Mouse (Mus musculus): Measurements from ENCODE around the gene Myt1l. TPM values are rescaled to one million over a fixed set of nuclear protein-coding genes. Genes with fewer than 3 reads are reported as not detected.

Myt1l gene
- total and polyA plus RNA-seq, 2 experiments from 2014 or later, result 0.34 TPM; not detected in 1

GRCm38 (mm10) chr12:29953999-29954398 is 425.8 kb downstream of the Myt1l start:
- Histone ChIP-seq H3K9ac (replicated peaks; ENCODE audit: low read depth, low read length) (no peak overlapping the region), H3K9me3 (replicated peaks; ENCODE audit: control insufficient read depth, low read length) (no peaks in the 10 kb centered on the region), H3K4me3 (ENCODE audit: low read depth, low read length) (no peak overlapping the region), H3K36me3 (replicated peaks; ENCODE audit: control insufficient read depth, insufficient read depth, low read length) (no peaks in the 10 kb centered on the region), H3K27me3 (ENCODE audit: control insufficient read depth, insufficient read depth, low read length) (no peaks in the 10 kb centered on the region), H3K27ac (ENCODE audit: low read depth) (peak overlapping the region; percentile 82), H3K4me2 (ENCODE audit: low read depth, low read length) (no peak overlapping the region), H3K4me1 (ENCODE audit: control insufficient read depth, insufficient read depth) (peaks cover 71% of the 10 kb centered on the region)
- TF ChIP-seq EP300 (IDR thresholded peaks at IDR 0.05; ENCODE audit: low read depth) (peak; percentile 75; the same call in 1 of the 2 replicates), CTCF (IDR thresholded peaks at IDR 0.05; ENCODE audit: low read depth) (no peak)
- DNase-seq (ENCODE audit: low spot score) (no peak), ATAC-seq (ENCODE audit: insufficient read depth, low read depth) (peak; percentile 30; the same call in 1 of the 2 replicates)
- 52% methylated on average over 11 of the region's 11 CpGs for WGBS

- H3K4me3 ChIP-seq (ENCODE audit: low read depth, low read length), result no peak overlapping the region
- TF ChIP-seq CTCF (IDR thresholded peaks at IDR 0.05; ENCODE audit: low read depth) (no peak), EP300 (IDR thresholded peaks at IDR 0.05; ENCODE audit: low read depth) (no peak)
- no peak overlapping the region for H3K4me2 ChIP-seq (ENCODE audit: low read depth, low read length)
- ATAC-seq (ENCODE audit: insufficient read depth, low read depth) (no peak), DNase-seq (ENCODE audit: low spot score) (no peak)
- peaks cover 70% of the 10 kb centered on the region for H3K4me1 ChIP-seq (ENCODE audit: control insufficient read depth, insufficient read depth)
- H3K9me3 ChIP-seq (replicated peaks; ENCODE audit: control insufficient read depth, low read length), result no peaks in the 10 kb centered on the region
- peak overlapping the region; percentile 82 for H3K27ac ChIP-seq (ENCODE audit: low read depth)
- no peak overlapping the region for H3K9ac ChIP-seq (replicated peaks; ENCODE audit: low read depth, low read length)
- no peaks in the 10 kb centered on the region for H3K36me3 ChIP-seq (replicated peaks; ENCODE audit: control insufficient read depth, insufficient read depth, low read length)
- no peaks in the 10 kb centered on the region for H3K27me3 ChIP-seq (ENCODE audit: control insufficient read depth, insufficient read depth, low read length)
- 74% methylated on average over 3 of the region's 3 CpGs for WGBS
Observed at GRCm38 (mm10) chr12:29954464-29954863, 426.3 kb downstream of the Myt1l start.

- no peak for ATAC-seq (ENCODE audit: insufficient read depth, low read depth)
Observed at GRCm38 (mm10) chr12:29956969-29957368, 428.8 kb downstream of the Myt1l start.

GRCm38 (mm10) chr12:29958637-29959036 is 430.5 kb downstream of the Myt1l start:
- no peak overlapping the region for H3K9ac ChIP-seq (replicated peaks; ENCODE audit: low read depth, low read length)
- no peak overlapping the region for H3K27ac ChIP-seq (ENCODE audit: low read depth)
- WGBS, result 67% methylated on average over 5 of the region's 5 CpGs
- no peak for ATAC-seq (ENCODE audit: insufficient read depth, low read depth)
- no peaks in the 10 kb centered on the region for H3K27me3 ChIP-seq (ENCODE audit: control insufficient read depth, insufficient read depth, low read length)
- no peak for TF ChIP-seq CTCF (IDR thresholded peaks at IDR 0.05; ENCODE audit: low read depth)
- no peak for TF ChIP-seq EP300 (IDR thresholded peaks at IDR 0.05; ENCODE audit: low read depth)
- no peak for DNase-seq (ENCODE audit: low spot score)
- no peaks in the 10 kb centered on the region for H3K9me3 ChIP-seq (replicated peaks; ENCODE audit: control insufficient read depth, low read length)
- H3K36me3 ChIP-seq (replicated peaks; ENCODE audit: control insufficient read depth, insufficient read depth, low read length), result no peaks in the 10 kb centered on the region
- H3K4me2 ChIP-seq (ENCODE audit: low read depth, low read length), result no peak overlapping the region
- no peak overlapping the region for H3K4me3 ChIP-seq (ENCODE audit: low read depth, low read length)
- H3K4me1 ChIP-seq (ENCODE audit: control insufficient read depth, insufficient read depth), result peaks cover 60% of the 10 kb centered on the region

More at GRCm38 (mm10) chr12:29956969-29957368, 428.8 kb downstream of the Myt1l start:
- Histone ChIP-seq H3K9ac (replicated peaks; ENCODE audit: low read depth, low read length) (no peak overlapping the region), H3K4me3 (ENCODE audit: low read depth, low read length) (no peak overlapping the region), H3K9me3 (replicated peaks; ENCODE audit: control insufficient read depth, low read length) (no peaks in the 10 kb centered on the region), H3K4me2 (ENCODE audit: low read depth, low read length) (no peak overlapping the region), H3K36me3 (replicated peaks; ENCODE audit: control insufficient read depth, insufficient read depth, low read length) (no peaks in the 10 kb centered on the region), H3K27ac (ENCODE audit: low read depth) (no peak overlapping the region), H3K27me3 (ENCODE audit: control insufficient read depth, insufficient read depth, low read length) (no peaks in the 10 kb centered on the region), H3K4me1 (ENCODE audit: control insufficient read depth, insufficient read depth) (peaks cover 76% of the 10 kb centered on the region)
- TF ChIP-seq EP300 (IDR thresholded peaks at IDR 0.05; ENCODE audit: low read depth) (no peak), CTCF (IDR thresholded peaks at IDR 0.05; ENCODE audit: low read depth) (no peak)
- WGBS, result 58% methylated on average over 12 of the region's 12 CpGs
- no peak for DNase-seq (ENCODE audit: low spot score)

GRCm38 (mm10) chr12:29961041-29961440 is 432.9 kb downstream of the Myt1l start:
- no peak overlapping the region for H3K4me3 ChIP-seq (ENCODE audit: low read depth, low read length)
- DNase-seq (ENCODE audit: low spot score), result no peak
- no peak for ATAC-seq (ENCODE audit: insufficient read depth, low read depth)
- peaks cover 49% of the 10 kb centered on the region for H3K4me1 ChIP-seq (ENCODE audit: control insufficient read depth, insufficient read depth)
- no peak for TF ChIP-seq CTCF (IDR thresholded peaks at IDR 0.05; ENCODE audit: low read depth)
- TF ChIP-seq EP300 (IDR thresholded peaks at IDR 0.05; ENCODE audit: low read depth), result no peak
- no peak overlapping the region for H3K4me2 ChIP-seq (ENCODE audit: low read depth, low read length)
- peak overlapping the region; percentile 32 for H3K27ac ChIP-seq (ENCODE audit: low read depth)
- no peaks in the 10 kb centered on the region for H3K9me3 ChIP-seq (replicated peaks; ENCODE audit: control insufficient read depth, low read length)
- no peak overlapping the region for H3K9ac ChIP-seq (replicated peaks; ENCODE audit: low read depth, low read length)
- peaks cover 4% of the 10 kb centered on the region; the same call in 1 of the 2 replicates for H3K36me3 ChIP-seq (replicated peaks; ENCODE audit: control insufficient read depth, insufficient read depth, low read length)
- no peaks in the 10 kb centered on the region for H3K27me3 ChIP-seq (ENCODE audit: control insufficient read depth, insufficient read depth, low read length)
- 83% methylated on average over 1 of the region's 1 CpGs for WGBS

- no peak overlapping the region for H3K27ac ChIP-seq (ENCODE audit: low read depth)
- peaks cover 19% of the 10 kb centered on the region for H3K4me1 ChIP-seq (ENCODE audit: control insufficient read depth, insufficient read depth)
- no peak for TF ChIP-seq EP300 (IDR thresholded peaks at IDR 0.05; ENCODE audit: low read depth)
- 86% methylated on average over 6 of the region's 6 CpGs for WGBS
- no peak for DNase-seq (ENCODE audit: low spot score)
- H3K9me3 ChIP-seq (replicated peaks; ENCODE audit: control insufficient read depth, low read length), result no peaks in the 10 kb centered on the region
- no peak for ATAC-seq (ENCODE audit: insufficient read depth, low read depth)
- H3K4me2 ChIP-seq (ENCODE audit: low read depth, low read length), result no peak overlapping the region
- peaks cover 9% of the 10 kb centered on the region; the same call in 1 of the 2 replicates for H3K36me3 ChIP-seq (replicated peaks; ENCODE audit: control insufficient read depth, insufficient read depth, low read length)
- no peaks in the 10 kb centered on the region for H3K27me3 ChIP-seq (ENCODE audit: control insufficient read depth, insufficient read depth, low read length)
- no peak overlapping the region for H3K9ac ChIP-seq (replicated peaks; ENCODE audit: low read depth, low read length)
- no peak overlapping the region for H3K4me3 ChIP-seq (ENCODE audit: low read depth, low read length)
Observed at GRCm38 (mm10) chr12:29965016-29965415, 436.8 kb downstream of the Myt1l start.

Data from heart, postnatal 0 days (tissue).